27 mouse cellular contexts compared by ENCODE assay signal in genomic region chr5:64498431-64498830, GRCm38 (mm10).
DNase-seq lines count a peak whose midpoint lies in the region; ATAC-seq lines count a peak whose summit lies in the region.
"Had no signal": no experiment of that assay in that cellular context is flagged by ENCODE, and none has a peak within 500 bp of the region (broad histone marks: within the 10 kb centered on the region; RNA-seq: fewer than 3 reads in every experiment).

No protein-coding gene starts in this region.

- H3K27ac ChIP-seq in heart, embryonic 12.5 days (ENCODE audit: poor library complexity, severe bottlenecking): no peak overlapping the region
- H3K27ac ChIP-seq in neural tube, embryonic 15.5 days (replicated peaks): no peak overlapping the region
- H3K27ac ChIP-seq in liver, embryonic 12.5 days: no peak overlapping the region
- H3K27ac ChIP-seq: embryonic facial prominence, embryonic 15.5 days; forebrain, embryonic 15.5 days; hindbrain, embryonic 10.5 days; hindbrain, postnatal 0 days; kidney, postnatal 0 days; left cerebral cortex, adult 2 months; liver, embryonic 14.5 days; lung, embryonic 15.5 days; stomach, embryonic 15.5 days had no signal

- no peaks in the 10 kb centered on the region for H3K27me3 ChIP-seq in heart, embryonic 12.5 days (replicated peaks)
- H3K27me3 ChIP-seq in splenic B cell, adult 2 months (ENCODE audit: control insufficient read depth, insufficient read depth, low read length, poor library complexity, severe bottlenecking): no peaks in the 10 kb centered on the region
- no peaks in the 10 kb centered on the region for H3K27me3 ChIP-seq in neural tube, embryonic 15.5 days (replicated peaks)
- H3K27me3 ChIP-seq in liver, embryonic 12.5 days (replicated peaks): no peaks in the 10 kb centered on the region
- H3K27me3 ChIP-seq: embryonic facial prominence, embryonic 15.5 days; forebrain, embryonic 15.5 days; lung, embryonic 15.5 days; stomach, embryonic 15.5 days had no signal

- no peak overlapping the region for H3K9ac ChIP-seq in heart, embryonic 12.5 days
- H3K9ac ChIP-seq in neural tube, embryonic 15.5 days (replicated peaks): no peak overlapping the region
- no peak overlapping the region for H3K9ac ChIP-seq in liver, embryonic 12.5 days
- H3K9ac ChIP-seq: embryonic facial prominence, embryonic 15.5 days; forebrain, embryonic 15.5 days; liver, embryonic 14.5 days; lung, embryonic 15.5 days; stomach, embryonic 15.5 days had no signal

- ATAC-seq in heart, embryonic 12.5 days (ENCODE audit: insufficient number of reproducible peaks, low FRiP score): no peak
- ATAC-seq in inflammation-experienced regulatory T-cells, adult 6 months: peak; percentile 78
- no peak for ATAC-seq in neural tube, embryonic 15.5 days (ENCODE audit: low FRiP score)
- no peak for ATAC-seq in liver, embryonic 12.5 days
- ATAC-seq: forebrain, embryonic 15.5 days; hindbrain, postnatal 0 days; midbrain, embryonic 16.5 days had no signal

- 87% methylated on average over 5 of the region's 5 CpGs for WGBS in heart, embryonic 12.5 days
- 93% methylated on average over 5 of the region's 5 CpGs for WGBS in neural tube, embryonic 15.5 days
- WGBS in liver, embryonic 12.5 days (ENCODE audit: insufficient replicate concordance): 78% methylated on average over 5 of the region's 5 CpGs

- H3K9me3 ChIP-seq in heart, embryonic 12.5 days (replicated peaks): peaks cover 5% of the 10 kb centered on the region; the same call in 1 of the 2 replicates
- no peaks in the 10 kb centered on the region for H3K9me3 ChIP-seq in neural tube, embryonic 15.5 days (replicated peaks)
- H3K9me3 ChIP-seq in liver, embryonic 12.5 days (replicated peaks): no peaks in the 10 kb centered on the region
- H3K9me3 ChIP-seq: embryonic facial prominence, embryonic 15.5 days; forebrain, embryonic 15.5 days; hindbrain, embryonic 10.5 days; lung, embryonic 15.5 days; stomach, embryonic 15.5 days had no signal

- H3K36me3 ChIP-seq in heart, embryonic 12.5 days: no peaks in the 10 kb centered on the region
- no peaks in the 10 kb centered on the region; the same call in 1 of the 2 replicates for H3K36me3 ChIP-seq in splenic B cell, adult 2 months (ENCODE audit: control insufficient read depth, insufficient read depth, low read length, poor library complexity, severe bottlenecking)
- no peaks in the 10 kb centered on the region for H3K36me3 ChIP-seq in neural tube, embryonic 15.5 days
- no peaks in the 10 kb centered on the region for H3K36me3 ChIP-seq in liver, embryonic 12.5 days
- H3K36me3 ChIP-seq: embryonic facial prominence, embryonic 15.5 days; forebrain, embryonic 15.5 days; hindbrain, embryonic 10.5 days; lung, embryonic 15.5 days; stomach, embryonic 15.5 days had no signal

- DNase-seq in heart, adult 11 months: peak; percentile 71
- DNase-seq in CD4-positive, CD25-positive, alpha-beta regulatory T cell, adult 2 months (ENCODE audit: low read depth, low spot score): peak; percentile 85
- DNase-seq in splenic B cell, adult 2 months (ENCODE audit: low read depth, low spot score): peak; percentile 51
- DNase-seq in retina, embryonic 14.5 days (ENCODE audit: low spot score): no peak
- DNase-seq: adrenal gland, postnatal 10 days; cerebellum, adult 2 months; cerebellum, postnatal 36 days; heart, postnatal 10 days; kidney, adult 18-20 months; layer of hippocampus, adult 9-11 months; retina, postnatal 1 day; right cerebral cortex, postnatal 25 days had no signal

- no peak overlapping the region for H3K4me2 ChIP-seq in heart, embryonic 12.5 days
- no peak overlapping the region for H3K4me2 ChIP-seq in neural tube, embryonic 15.5 days
- no peak overlapping the region for H3K4me2 ChIP-seq in liver, embryonic 12.5 days
- H3K4me2 ChIP-seq: embryonic facial prominence, embryonic 15.5 days; forebrain, embryonic 15.5 days; heart, embryonic 11.5 days; lung, embryonic 15.5 days; stomach, embryonic 15.5 days had no signal

- no peak overlapping the region for H3K4me3 ChIP-seq in heart, embryonic 12.5 days
- H3K4me3 ChIP-seq in neural tube, embryonic 15.5 days (replicated peaks): no peak overlapping the region
- H3K4me3 ChIP-seq in liver, embryonic 12.5 days: no peak overlapping the region
- H3K4me3 ChIP-seq: embryonic facial prominence, embryonic 15.5 days; forebrain, embryonic 15.5 days; hindbrain, embryonic 10.5 days; left cerebral cortex, adult 2 months; lung, embryonic 15.5 days; stomach, embryonic 15.5 days had no signal

- peaks cover 7% of the 10 kb centered on the region for H3K4me1 ChIP-seq in heart, embryonic 12.5 days (replicated peaks)
- H3K4me1 ChIP-seq in neural tube, embryonic 15.5 days: peaks cover 1% of the 10 kb centered on the region
- H3K4me1 ChIP-seq in liver, embryonic 12.5 days: peaks cover 21% of the 10 kb centered on the region
